Mouse (Mus musculus) ES-E14 (cell line): Measurements from ENCODE around the gene Krtap22-2.

Experiments used
- HCFC1 ChIP-seq: IDR thresholded peaks from 2 replicates; pipeline ENCODE4 v1.6.1; 2012; ENCODE audit warnings: low read length, inconsistent platforms, borderline replicate concordance; ENCODE audit not compliant: insufficient read depth
- MAFK ChIP-seq: IDR thresholded peaks from 2 replicates; pipeline ENCODE4 v1.6.1; 2014; ENCODE audit warnings: mild to moderate bottlenecking, low read depth, low read length, inconsistent platforms; ENCODE audit not compliant: insufficient read depth
- ZC3H11A ChIP-seq: IDR thresholded peaks from 2 replicates; pipeline ENCODE4 v1.6.1; 2012; ENCODE audit warnings: low read depth, mild to moderate bottlenecking, inconsistent platforms, low read length, borderline replicate concordance

GRCm38 (mm10) chr16:89047783-89048182 is 37.2 kb upstream of the Krtap22-2 start, which contains the start of gene Krtap6-5:
- TF ChIP-seq HCFC1 (no peak), ZC3H11A (no peak), MAFK (no peak)
